Mouse (Mus musculus) adrenal gland, postnatal 25 days (tissue): ENCODE data around the gene Ramp2. TPM values are rescaled to one million over a fixed set of nuclear protein-coding genes. Genes with fewer than 3 reads are reported as not detected.

Experiments
- DNase-seq: peaks from one replicate; pipeline ENCODE4 v3.0.0; 2021; ENCODE audit warnings: mixed read lengths
- long read RNA-seq: library from polyadenylated mRNA; stranded (forward); transcript quantifications from one replicate; pipeline ENCODE4 v2.0.0, GENCODE M21; 2021
- total RNA-seq: library from RNA; stranded (reverse); gene quantifications from 2 replicates; pipeline ENCODE4 v1.2.3, GENCODE M21; 2021

The Ramp2 gene
- 53.9 and 57.0 TPM in 2 replicates for total RNA-seq
- long read RNA-seq, transcript Ramp2-204 (4 exons, 1,178 nt), result major isoform, 18 of 33 reads
- long read RNA-seq, partial matches to known transcripts, result 4 of 33 reads
- long read RNA-seq, other reads (novel, unspliced or antisense), result 8 of 33 reads

- DNase-seq, result peak; percentile 64
These were observed at the start of gene Ramp2 for GRCm38 (mm10) chr11:101245855-101246701. TSS of gene Ramp2 (plus strand) at chr11:101246028.

GRCm38 (mm10) chr11:101196175-101196574 lies 49.7 kb upstream of the Ramp2 start:
- no peak for DNase-seq

GRCm38 (mm10) chr11:101199555-101199954 lies 46.3 kb upstream of the Ramp2 start:
- no peak for DNase-seq

- DNase-seq, result no peak
These were observed 44.8 kb upstream of the Ramp2 start for GRCm38 (mm10) chr11:101200986-101201385.

- no peak for DNase-seq
These were observed 33.9 kb upstream of the Ramp2 start for GRCm38 (mm10) chr11:101211970-101212369.

GRCm38 (mm10) chr11:101216936-101217335 lies 28.9 kb upstream of the Ramp2 start:
- DNase-seq, result no peak

- no peak for DNase-seq
These were observed 27.3 kb upstream of the Ramp2 start for GRCm38 (mm10) chr11:101218436-101219055.

GRCm38 (mm10) chr11:101220853-101221252 lies 25.0 kb upstream of the Ramp2 start:
- DNase-seq, result no peak

- no peak for DNase-seq
These were observed 24.4 kb upstream of the Ramp2 start for GRCm38 (mm10) chr11:101221306-101221986.

GRCm38 (mm10) chr11:101224337-101224736 lies 21.5 kb upstream of the Ramp2 start:
- DNase-seq, result no peak

- DNase-seq, result no peak
These were observed 20.3 kb upstream of the Ramp2 start for GRCm38 (mm10) chr11:101225331-101226064.

- peak; percentile 90 for DNase-seq
These were observed 19.6 kb upstream of the Ramp2 start, which contains the start of gene Ezh1 for GRCm38 (mm10) chr11:101226065-101226701. TSS of gene Ezh1 (minus strand) at chr11:101226463.

GRCm38 (mm10) chr11:101229361-101229900 lies 16.4 kb upstream of the Ramp2 start:
- DNase-seq, result peak; percentile 65

GRCm38 (mm10) chr11:101230061-101230511 lies 15.7 kb upstream of the Ramp2 start:
- DNase-seq, result no peak

- DNase-seq, result no peak
These were observed 15.3 kb upstream of the Ramp2 start for GRCm38 (mm10) chr11:101230526-101230925.

- DNase-seq, result peak; percentile 28
These were observed 14.6 kb upstream of the Ramp2 start for GRCm38 (mm10) chr11:101230991-101231871.

- DNase-seq, result no peak
These were observed 13.6 kb upstream of the Ramp2 start for GRCm38 (mm10) chr11:101232010-101232839.

- no peak for DNase-seq
These were observed 12.6 kb upstream of the Ramp2 start for GRCm38 (mm10) chr11:101233240-101233639.

- DNase-seq, result no peak
These were observed 11.7 kb upstream of the Ramp2 start for GRCm38 (mm10) chr11:101234124-101234523.
